Mouse (Mus musculus) embryonic facial prominence, embryonic 11.5 days (tissue): ENCODE results near the gene Wdr53. TPM values are rescaled to one million over a fixed set of nuclear protein-coding genes. Genes with fewer than 3 reads are reported as not detected.

ENCODE experiments used
- ATAC-seq: fragments of 200-750 bp; cut with Nextera tagmentation; replicated peaks from 2 replicates; pipeline ENCODE4 v1.8.0; 2017; ENCODE audit warnings: low read depth; ENCODE audit not compliant: insufficient number of reproducible peaks, low FRiP score, low TSS enrichment
- DNase-seq: peaks from one replicate; pipeline ENCODE4 v3.0.0-alpha.2; 2015; ENCODE audit warnings: low spot score
- H3K27ac ChIP-seq: fragments of 300-500 bp; sonication (generic); replicated peaks from 2 replicates; pipeline ENCODE4 v1.5.1; 2014; ENCODE audit warnings: mild to moderate bottlenecking, low read depth, low read length, control low read depth
- H3K27me3 ChIP-seq: fragments of 300-500 bp; sonication (generic); 2 replicates; pipeline ENCODE4 v1.6.1; 2014; ENCODE audit warnings: mild to moderate bottlenecking, low read length, moderate library complexity, mixed read lengths; ENCODE audit not compliant: control insufficient read depth, insufficient read depth
- H3K36me3 ChIP-seq: fragments of 300-500 bp; sonication (generic); replicated peaks from 2 replicates; pipeline ENCODE4 v1.6.1; 2014; ENCODE audit warnings: low read depth, mild to moderate bottlenecking, low read length, moderate library complexity, mixed read lengths; ENCODE audit not compliant: control insufficient read depth, insufficient read depth
- H3K4me1 ChIP-seq: fragments of 300-500 bp; sonication (generic); 2 replicates; pipeline ENCODE4 v1.6.1; 2014; ENCODE audit warnings: low read length, mixed read lengths; ENCODE audit not compliant: control insufficient read depth, insufficient read depth
- H3K4me2 ChIP-seq: fragments of 300-500 bp; sonication (generic); 2 replicates; pipeline ENCODE4 v1.6.1; 2014; ENCODE audit warnings: low read depth, mild to moderate bottlenecking, control low read depth, low read length, moderate library complexity
- H3K4me3 ChIP-seq: fragments of 300-500 bp; sonication (generic); 2 replicates; pipeline ENCODE4 v1.5.1; 2014; ENCODE audit warnings: low read depth, low read length, control low read depth
- H3K9ac ChIP-seq: fragments of 300-500 bp; sonication (generic); replicated peaks from 2 replicates; pipeline ENCODE4 v1.6.1; 2014; ENCODE audit warnings: mild to moderate bottlenecking, control low read depth, low read length
- H3K9me3 ChIP-seq: fragments of 300-500 bp; sonication (generic); replicated peaks from 2 replicates; pipeline ENCODE4 v1.6.1; 2016; ENCODE audit warnings: mild to moderate bottlenecking, low read length, inconsistent platforms, mixed read lengths; ENCODE audit not compliant: control insufficient read depth
- WGBS: fragments of 180-500 bp; shearing (Covaris S2); extraction: QIAGEN DNeasy Blood & Tissue Kit; methylation state at CpG from one replicate; pipeline ENCODE4 v1.1.7; 2014; 5-methylcytosine and 5-hydroxymethylcytosine counted together
- polyA plus RNA-seq: library from polyadenylated mRNA; unstranded; fragments of >200 nt; fragmentation: Nextera tagmentation; extraction: Ambion mirVana; gene quantifications from 2 replicates; pipeline ENCODE4 v1.2.1, GENCODE M21; 2014

Wdr53 gene
- polyA plus RNA-seq = 21.1 and 21.2 TPM in 2 replicates

GRCm38 (mm10) chr16:32246952-32247370, at the start of gene Wdr53, which contains the start of gene Fbxo45:
Gene Wdr53, plus strand, starts transcription at chr16:32247227.
Gene Fbxo45, minus strand, starts transcription at chr16:32247158.
- H3K9me3 ChIP-seq = no peaks in the 10 kb centered on the region
- under 1% methylated on average over 44 of the region's 48 CpGs for WGBS
- ATAC-seq (peak; percentile 97), DNase-seq (peak; percentile 96)
- peak within 1 kb of the TSS; percentile 83 for H3K4me3 ChIP-seq
- peak within 1 kb of the TSS; percentile 90 for H3K27ac ChIP-seq
- no peaks in the 10 kb centered on the region for H3K4me1 ChIP-seq
- no peaks in the 10 kb centered on the region for H3K27me3 ChIP-seq
- H3K36me3 ChIP-seq = no peaks in the 10 kb centered on the region
- peak within 1 kb of the TSS; percentile 91 for H3K9ac ChIP-seq
- peak within 1 kb of the TSS; percentile 54 for H3K4me2 ChIP-seq

GRCm38 (mm10) chr16:32200256-32201003, 46.6 kb upstream of the Wdr53 start:
- Histone ChIP-seq H3K27ac (peak overlapping the region; percentile 29), H3K27me3 (no peaks in the 10 kb centered on the region), H3K4me3 (peak overlapping the region; percentile 21; the same call in 1 of the 2 replicates), H3K4me1 (no peaks in the 10 kb centered on the region), H3K4me2 (peak overlapping the region; percentile 42), H3K9ac (peak overlapping the region; percentile 44; the same call in 1 of the 2 replicates), H3K36me3 (no peaks in the 10 kb centered on the region), H3K9me3 (no peaks in the 10 kb centered on the region)
- WGBS = 29% methylated on average over 21 of the region's 21 CpGs
- DNase-seq = peak; percentile 80
- peak; percentile 76 for ATAC-seq

- 43% methylated on average over 9 of the region's 9 CpGs for WGBS
- H3K27me3 ChIP-seq = no peaks in the 10 kb centered on the region
- no peak overlapping the region for H3K4me3 ChIP-seq
- no peaks in the 10 kb centered on the region for H3K9me3 ChIP-seq
- peak overlapping the region; percentile 42 for H3K4me2 ChIP-seq
- no peaks in the 10 kb centered on the region for H3K4me1 ChIP-seq
- H3K27ac ChIP-seq = peak overlapping the region; percentile 8; the same call in 1 of the 2 replicates
- DNase-seq (no peak), ATAC-seq (no peak)
- no peak overlapping the region for H3K9ac ChIP-seq
- no peaks in the 10 kb centered on the region for H3K36me3 ChIP-seq
These were observed 46.1 kb upstream of the Wdr53 start for GRCm38 (mm10) chr16:32201004-32201325.

- DNase-seq (no peak), ATAC-seq (no peak)
- H3K9me3 ChIP-seq = no peaks in the 10 kb centered on the region
- no peak overlapping the region for H3K4me2 ChIP-seq
- 80% methylated on average over 6 of the region's 6 CpGs for WGBS
- H3K4me1 ChIP-seq = no peaks in the 10 kb centered on the region
- no peak overlapping the region for H3K4me3 ChIP-seq
- H3K9ac ChIP-seq = no peak overlapping the region
- no peaks in the 10 kb centered on the region for H3K27me3 ChIP-seq
- no peaks in the 10 kb centered on the region for H3K36me3 ChIP-seq
- no peak overlapping the region for H3K27ac ChIP-seq
These were observed 44.3 kb upstream of the Wdr53 start for GRCm38 (mm10) chr16:32202681-32203080.

- H3K27me3 ChIP-seq = no peaks in the 10 kb centered on the region
- no peak overlapping the region for H3K27ac ChIP-seq
- 60% methylated on average over 3 of the region's 3 CpGs for WGBS
- no peak overlapping the region for H3K9ac ChIP-seq
- no peak overlapping the region for H3K4me2 ChIP-seq
- no peaks in the 10 kb centered on the region for H3K9me3 ChIP-seq
- no peak for ATAC-seq
- no peak for DNase-seq
- no peaks in the 10 kb centered on the region for H3K4me1 ChIP-seq
- no peaks in the 10 kb centered on the region for H3K36me3 ChIP-seq
- no peak overlapping the region for H3K4me3 ChIP-seq
These were observed 42.1 kb upstream of the Wdr53 start for GRCm38 (mm10) chr16:32204902-32205301.

GRCm38 (mm10) chr16:32214156-32214555, 32.9 kb upstream of the Wdr53 start:
- Histone ChIP-seq H3K4me3 (no peak overlapping the region), H3K9me3 (no peaks in the 10 kb centered on the region), H3K4me1 (no peaks in the 10 kb centered on the region), H3K4me2 (no peak overlapping the region), H3K9ac (no peak overlapping the region), H3K27ac (no peak overlapping the region), H3K27me3 (no peaks in the 10 kb centered on the region), H3K36me3 (no peaks in the 10 kb centered on the region)
- no peak for DNase-seq
- no peak for ATAC-seq

- no peaks in the 10 kb centered on the region for H3K27me3 ChIP-seq
- H3K4me3 ChIP-seq = no peak overlapping the region
- no peak for ATAC-seq
- H3K9ac ChIP-seq = no peak overlapping the region
- DNase-seq = no peak
- no peaks in the 10 kb centered on the region for H3K36me3 ChIP-seq
- no peak overlapping the region for H3K4me2 ChIP-seq
- no peak overlapping the region for H3K27ac ChIP-seq
- 78% methylated on average over 17 of the region's 17 CpGs for WGBS
- H3K4me1 ChIP-seq = no peaks in the 10 kb centered on the region
- H3K9me3 ChIP-seq = no peaks in the 10 kb centered on the region
These were observed 32.0 kb upstream of the Wdr53 start for GRCm38 (mm10) chr16:32214804-32215576.

GRCm38 (mm10) chr16:32221803-32222202, 25.2 kb upstream of the Wdr53 start:
- Histone ChIP-seq H3K9me3 (no peaks in the 10 kb centered on the region), H3K36me3 (no peaks in the 10 kb centered on the region), H3K4me1 (no peaks in the 10 kb centered on the region), H3K9ac (no peak overlapping the region), H3K27ac (no peak overlapping the region), H3K27me3 (no peaks in the 10 kb centered on the region), H3K4me2 (no peak overlapping the region), H3K4me3 (no peak overlapping the region)
- 82% methylated on average over 4 of the region's 4 CpGs for WGBS
- no peak for DNase-seq
- no peak for ATAC-seq
